Mouse (Mus musculus): Measurements from ENCODE around the gene Tcp10a.
"Not testable (repeated sequence)": the region's sequence is repeated elsewhere in the genome, so short reads cannot be mapped to it uniquely, and the experiment has no call there.

Tcp10a gene

DNA sequence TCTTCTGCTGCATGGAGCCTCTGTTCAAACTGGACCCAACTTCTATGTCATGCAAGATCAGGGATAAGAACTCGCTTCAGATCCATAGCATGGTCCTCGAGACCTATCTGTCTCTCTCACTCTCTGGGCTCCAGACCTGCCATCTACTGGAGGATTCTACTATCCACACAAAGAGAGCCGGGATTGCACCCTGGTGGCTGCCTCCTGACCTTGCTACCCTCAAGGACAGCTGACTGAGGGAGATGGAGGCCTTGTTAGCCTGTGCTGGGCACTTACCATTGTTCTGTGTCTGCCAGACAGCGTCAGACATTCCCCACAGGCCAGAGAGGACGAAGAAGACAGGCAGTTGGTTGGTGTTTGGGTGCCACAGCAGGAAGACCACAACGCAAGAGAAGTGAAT lies 45.0 kb downstream of the Tcp10a start:
- not testable (repeated sequence) for DNase-seq (ENCODE audit: low read depth)

DNA sequence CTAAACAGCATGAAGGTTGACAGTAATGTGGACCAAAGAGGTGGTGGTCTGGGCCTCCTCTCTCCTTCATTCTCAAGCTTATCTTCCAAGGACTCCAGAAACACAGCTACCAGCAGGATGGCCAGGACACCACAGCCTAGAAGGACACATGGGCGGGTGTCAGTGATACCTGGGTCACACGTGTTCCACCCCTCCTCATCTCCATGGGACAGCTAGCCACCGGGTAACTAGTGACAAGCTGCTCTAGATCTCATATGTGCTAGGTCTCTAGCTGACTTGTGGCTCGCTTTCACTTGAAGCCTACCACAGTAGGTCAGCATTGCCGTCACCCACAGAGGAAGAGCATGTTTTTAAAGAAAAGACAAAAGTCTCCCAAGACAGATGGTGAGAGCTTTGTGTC lies 47.4 kb downstream of the Tcp10a start, which contains the start of gene Gm49630:
Gm49630 (minus strand) TSS at position 101 of the 400 bp plus-strand sequence.
- DNase-seq (ENCODE audit: low read depth): not testable (repeated sequence)

DNA sequence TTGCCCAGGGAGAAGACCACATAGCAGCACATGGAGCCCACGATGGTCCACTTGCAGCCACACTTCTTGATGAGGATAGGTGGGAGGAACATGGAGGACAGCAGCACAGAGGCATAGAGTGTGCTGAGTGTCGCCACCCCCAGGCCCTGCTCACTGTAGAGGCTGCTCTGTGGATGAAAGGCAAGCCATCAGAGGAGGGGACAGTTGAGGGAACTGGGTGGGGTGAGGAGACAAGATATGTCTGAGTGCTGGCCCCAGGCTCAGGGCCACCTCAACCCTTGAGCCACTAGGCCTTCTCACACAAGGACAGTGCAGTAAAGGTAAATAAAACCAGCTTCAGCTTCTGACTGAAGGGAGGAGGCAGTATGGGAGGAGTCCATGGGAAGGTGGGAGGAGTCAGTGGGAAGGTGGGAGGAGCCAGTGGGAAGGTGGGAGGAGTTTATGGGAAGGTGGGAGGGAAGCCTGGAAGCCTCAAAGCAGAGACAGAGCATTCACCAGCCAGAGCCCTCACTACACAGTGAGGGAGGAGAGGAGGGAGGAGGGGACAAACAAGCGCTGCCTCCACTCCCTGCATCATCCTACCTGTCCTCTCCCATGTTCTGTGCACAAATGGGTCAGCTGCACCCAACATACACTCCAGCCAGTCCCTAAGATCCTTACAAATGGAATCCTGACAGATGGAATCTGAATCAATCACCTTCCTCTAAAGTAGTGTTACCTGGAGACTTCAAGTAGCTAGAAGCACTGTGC lies 52.7 kb downstream of the Tcp10a start:
- DNase-seq (ENCODE audit: low read depth): not testable (repeated sequence)

DNA sequence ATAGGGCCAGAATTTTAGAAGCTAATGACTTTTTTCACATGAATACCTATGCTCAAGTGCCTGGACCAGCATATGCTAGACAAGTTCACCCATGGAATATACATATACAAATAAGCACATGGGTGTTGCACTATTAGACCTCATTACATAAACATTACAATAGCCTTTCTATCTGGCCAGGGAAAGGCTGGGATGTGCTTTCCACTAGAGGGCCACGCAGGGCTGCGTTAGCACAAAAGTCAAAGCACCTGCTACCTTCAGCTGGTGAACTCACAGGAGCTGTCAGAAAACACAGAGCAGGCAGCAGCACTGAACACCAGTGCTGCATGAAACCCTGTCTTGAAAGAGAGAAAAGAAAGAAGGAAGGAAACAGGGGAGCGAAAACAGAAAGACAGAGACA lies 53.5 kb downstream of the Tcp10a start:
- not testable (repeated sequence) for DNase-seq (ENCODE audit: low read depth)

DNA sequence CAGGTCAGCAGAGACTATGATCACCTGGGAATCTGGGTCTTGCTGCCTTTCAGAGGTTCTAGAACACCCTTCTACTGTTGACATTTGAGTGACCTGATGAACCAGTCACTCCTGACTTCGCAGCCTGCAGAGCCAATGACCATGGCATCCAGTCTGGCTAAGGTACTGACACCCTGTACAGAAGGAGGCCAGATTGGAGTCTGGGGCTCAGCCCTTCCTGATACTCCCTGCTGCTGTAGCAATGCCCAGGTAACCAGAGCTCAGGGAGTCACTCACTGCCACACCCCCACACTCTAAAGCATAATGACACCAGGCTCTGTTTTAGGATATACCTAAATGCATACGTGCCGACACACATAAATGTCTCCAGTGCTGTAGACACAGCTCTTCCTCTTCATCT lies 58.3 kb downstream of the Tcp10a start:
- DNase-seq (ENCODE audit: low read depth): not testable (repeated sequence)

DNA sequence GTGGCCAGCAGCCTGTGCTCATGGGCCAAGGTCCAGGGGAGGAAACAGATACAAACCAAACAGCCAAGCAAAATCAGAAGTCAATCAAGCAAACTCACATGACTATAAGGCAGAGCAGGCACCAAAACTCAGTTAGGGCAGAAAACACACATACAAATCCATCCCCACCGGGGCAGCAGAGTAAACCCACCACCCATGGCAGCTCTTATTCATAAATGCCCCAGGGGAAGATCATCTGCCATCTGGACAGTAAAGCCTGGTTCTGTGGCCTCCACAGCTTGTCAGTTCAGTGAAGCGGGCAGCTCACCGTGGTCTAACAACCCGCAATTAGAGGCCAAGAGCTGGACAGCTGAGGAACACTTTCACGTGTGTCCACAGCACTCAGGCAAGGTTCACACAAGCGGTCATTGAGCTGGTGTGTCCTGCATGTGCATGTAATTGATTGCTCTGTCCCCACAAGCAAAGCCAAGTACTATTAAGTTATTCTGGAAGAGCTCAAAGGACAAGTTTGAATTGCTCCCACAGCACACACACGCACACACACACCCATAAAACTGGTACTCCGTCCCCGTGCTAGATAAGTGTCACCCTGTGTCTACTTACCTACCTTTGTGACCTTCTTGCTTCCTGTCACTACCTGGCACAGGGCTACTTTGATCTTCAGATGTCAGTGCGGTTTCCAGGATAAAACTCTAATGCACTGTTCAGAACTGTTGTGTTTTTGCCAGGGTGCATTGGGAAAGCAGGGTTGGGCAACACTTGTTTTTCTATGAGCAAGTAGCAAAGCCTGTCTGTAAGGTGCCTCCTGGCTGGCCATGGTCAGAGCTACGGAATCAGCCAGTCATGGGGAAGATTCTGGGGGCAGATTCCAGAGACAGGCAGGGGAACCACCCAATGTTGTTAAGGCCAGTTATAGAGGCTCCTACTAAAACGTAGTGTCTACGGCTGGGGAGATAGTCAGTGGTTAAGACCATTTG lies 59.0 kb downstream of the Tcp10a start:
- not testable (repeated sequence) for DNase-seq (ENCODE audit: low read depth)

DNA sequence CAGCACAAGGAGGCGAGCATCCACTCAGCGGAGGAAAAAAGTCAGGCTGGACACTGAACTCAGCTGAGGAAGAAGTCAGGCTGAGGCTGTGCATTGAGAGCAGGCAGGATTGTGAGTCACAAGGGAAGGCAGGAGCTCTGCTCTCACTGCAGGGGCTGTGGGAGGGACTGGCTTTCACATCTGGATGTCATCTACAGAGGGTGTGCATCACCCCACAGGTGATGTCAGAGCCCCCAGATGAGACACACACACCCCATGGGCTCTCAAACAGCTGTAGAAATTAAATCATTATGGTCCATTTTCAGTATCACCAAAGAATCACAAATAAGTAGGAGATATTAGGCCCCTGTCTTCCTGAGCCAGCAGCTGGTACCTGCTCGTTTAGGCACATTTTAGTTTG lies 60.9 kb downstream of the Tcp10a start, which contains the start of gene Unc93a2:
Unc93a2 (minus strand) TSS at position 101 of the 400 bp plus-strand sequence.
- DNase-seq (ENCODE audit: low read depth): not testable (repeated sequence)

DNA sequence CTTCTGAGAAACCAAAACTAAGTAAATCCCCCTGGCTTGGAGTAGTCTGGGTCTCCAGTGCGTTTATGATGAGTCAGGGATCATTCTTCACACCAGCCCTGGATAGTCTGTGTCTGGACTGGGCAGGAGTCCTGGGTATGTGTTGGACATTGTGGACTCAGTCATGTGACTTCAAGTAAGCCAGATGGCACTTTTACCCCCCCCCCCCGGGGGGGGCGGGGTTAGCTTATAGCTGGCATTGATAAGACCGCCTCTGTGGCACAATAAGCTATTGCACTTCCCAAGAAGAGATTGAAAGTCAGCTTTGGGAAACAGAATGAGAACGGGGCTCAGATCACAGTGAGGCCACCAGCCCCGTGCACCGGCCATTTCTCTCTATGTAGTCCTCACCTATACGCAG lies 61.6 kb downstream of the Tcp10a start:
- DNase-seq (ENCODE audit: low read depth): not testable (repeated sequence)

DNA sequence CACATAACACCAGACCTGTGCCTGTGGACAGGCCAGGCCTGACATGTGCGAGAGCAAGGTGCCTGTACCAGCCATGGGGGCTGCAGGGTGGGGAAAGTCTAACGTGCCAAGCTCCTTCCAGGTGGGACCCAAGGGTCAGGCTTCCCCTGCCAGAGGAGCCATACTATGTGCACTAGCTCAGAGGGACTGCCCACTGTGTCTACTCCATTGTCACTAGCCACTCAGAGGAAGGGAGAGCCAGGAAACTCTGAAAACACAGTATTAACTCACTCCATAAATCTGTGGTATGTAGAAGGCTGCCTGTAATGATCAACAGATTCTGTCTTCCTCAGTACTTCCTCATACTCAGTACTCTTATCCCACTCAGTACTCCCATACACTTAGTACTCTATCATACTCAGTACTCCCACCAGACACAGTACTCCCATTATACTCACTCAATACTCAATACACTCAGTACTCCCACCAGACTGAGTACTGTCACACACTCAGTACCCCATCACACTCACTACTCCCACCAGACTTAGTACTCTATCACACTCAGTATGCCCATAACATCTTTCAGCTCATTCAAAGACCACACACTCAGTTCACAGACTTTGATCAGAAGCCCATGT lies 64.0 kb downstream of the Tcp10a start:
- DNase-seq (ENCODE audit: low read depth): not testable (repeated sequence)

DNA sequence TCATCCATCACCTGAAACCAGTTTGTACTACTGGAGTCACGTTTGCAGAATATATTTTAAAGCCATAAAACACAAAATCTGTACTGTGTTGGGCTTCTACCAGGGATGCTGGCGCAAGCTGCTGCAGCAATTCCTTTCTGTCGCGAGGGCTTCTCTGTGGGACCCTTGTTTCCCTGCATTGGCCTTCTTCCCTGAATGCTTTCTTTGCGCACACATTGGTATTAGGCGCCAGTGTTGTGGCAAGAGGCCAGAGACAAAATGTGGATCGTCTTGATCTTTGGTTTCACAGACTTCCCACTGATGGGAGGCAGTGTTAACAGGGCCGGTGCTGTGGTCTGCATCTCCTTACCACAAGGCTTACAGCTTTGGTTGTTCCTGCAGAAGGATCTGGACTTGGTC lies 64.5 kb downstream of the Tcp10a start:
- not testable (repeated sequence) for DNase-seq (ENCODE audit: low read depth)

DNA sequence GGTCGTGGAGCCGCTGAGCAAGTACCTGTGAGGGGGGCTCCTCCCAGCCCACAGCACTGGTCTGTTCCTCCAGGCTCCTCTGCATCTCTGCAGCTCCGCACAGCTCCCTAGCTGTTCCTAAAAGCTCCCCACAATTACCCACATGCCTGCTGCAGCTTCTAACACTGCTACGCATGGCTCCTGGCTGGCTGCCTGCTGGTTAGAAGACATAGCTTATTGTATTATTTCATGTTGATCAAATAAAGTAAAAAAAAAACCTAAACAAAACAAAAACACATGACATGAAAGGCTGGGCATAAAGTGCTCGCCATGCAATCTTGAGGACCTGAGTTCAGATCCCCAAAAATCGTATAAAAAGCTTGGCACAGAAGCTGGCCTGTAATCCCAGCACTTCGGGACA lies 65.5 kb downstream of the Tcp10a start:
- not testable (repeated sequence) for DNase-seq (ENCODE audit: low read depth)

DNA sequence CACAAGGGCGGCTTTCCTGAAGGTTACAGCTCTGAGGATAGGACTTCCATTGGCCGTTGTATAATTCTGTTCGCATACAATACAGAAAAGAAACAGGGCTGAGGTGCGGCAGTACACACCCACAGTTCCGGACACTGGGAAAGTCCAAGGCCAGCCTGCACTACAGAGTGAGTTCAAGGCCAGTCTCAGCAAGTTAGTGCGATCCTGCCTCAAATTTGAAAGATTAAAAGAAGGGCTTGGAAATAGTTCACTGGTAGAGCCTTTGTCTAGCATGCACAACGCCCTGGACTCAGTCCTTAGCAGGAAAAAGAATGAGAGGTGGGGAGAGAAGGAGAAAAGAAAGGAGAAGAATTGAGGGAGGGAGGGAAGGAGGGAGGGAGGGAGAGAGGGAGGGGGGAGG lies 70.7 kb downstream of the Tcp10a start:
- not testable (repeated sequence) for DNase-seq (ENCODE audit: low read depth)

Data from 416B (cell line).